Mouse (Mus musculus): ENCODE results near the gene Mast4. TPM values are rescaled to one million over a fixed set of nuclear protein-coding genes. Genes with fewer than 3 reads are reported as not detected.
A peak's percentile ranks its signal among the peaks of the same experiment; 100 is the strongest.

Mast4 gene
- total RNA-seq, 2 experiments from 2014 or later, result 66.7 to 68.9 TPM

DNA sequence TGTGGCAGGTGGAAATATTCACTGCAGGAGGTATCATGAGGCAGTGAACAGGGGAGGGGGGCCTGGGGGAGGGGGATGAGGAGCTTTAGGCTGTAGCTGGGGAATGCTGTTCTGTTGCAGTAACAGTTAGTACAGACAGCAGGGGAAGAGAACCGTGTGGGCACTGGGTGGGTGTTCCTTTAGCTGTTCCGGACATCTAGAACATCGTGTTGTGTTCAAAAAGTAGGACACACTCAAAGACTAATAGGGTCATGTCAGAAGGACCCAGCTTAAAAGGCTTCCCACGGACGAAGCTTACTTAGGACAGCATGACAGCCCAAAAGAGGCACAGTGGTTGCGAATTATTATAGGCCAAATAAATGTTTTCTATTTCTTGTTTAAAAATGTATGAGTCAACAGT lies 393.8 kb downstream of the Mast4 start:
- no peak for DNase-seq (ENCODE audit: low spot score in 2 of 2)
- Histone ChIP-seq H3K27ac (peak overlapping the region; percentile 77), H3K4me3 (no peak overlapping the region)
- no peak for TF ChIP-seq CTCF (conservative IDR thresholded peaks at IDR 0.05)

GRCm38 (mm10) chr13:102936233-102936632 lies 398.1 kb downstream of the Mast4 start:
- H3K27ac ChIP-seq, result no peak overlapping the region
- TF ChIP-seq CTCF (conservative IDR thresholded peaks at IDR 0.05), result no peak
- no peak for DNase-seq (ENCODE audit: low spot score in 2 of 2)
- no peak overlapping the region for H3K4me3 ChIP-seq

GRCm38 (mm10) chr13:102935788-102936187 lies 398.5 kb downstream of the Mast4 start:
- H3K27ac ChIP-seq, result no peak overlapping the region
- no peak for TF ChIP-seq CTCF (conservative IDR thresholded peaks at IDR 0.05)
- no peak overlapping the region for H3K4me3 ChIP-seq
- no peak for DNase-seq (ENCODE audit: low spot score in 2 of 2)

DNA sequence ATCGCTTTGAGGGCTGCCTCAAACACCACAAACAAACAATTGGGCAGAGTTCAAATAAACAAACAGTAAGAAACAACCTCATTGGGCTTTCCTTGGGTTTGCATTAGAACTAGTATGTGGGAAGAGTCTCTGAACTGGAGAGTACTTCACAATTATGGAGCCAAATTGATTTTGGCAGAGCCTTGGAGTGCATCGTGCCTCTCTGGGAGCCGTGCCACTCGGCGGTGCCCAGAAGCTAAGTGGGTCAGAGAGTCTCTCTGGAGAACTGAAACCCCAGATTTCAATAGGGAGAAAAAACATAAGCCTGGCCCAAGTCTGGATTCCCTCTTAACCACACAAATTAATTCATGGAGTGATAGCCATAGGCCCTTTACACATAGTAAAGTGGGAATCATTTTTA lies 400.6 kb downstream of the Mast4 start:
- no peak overlapping the region for H3K4me3 ChIP-seq
- DNase-seq (ENCODE audit: low spot score in 2 of 2), result peak; percentile 56 to 65

GRCm38 (mm10) chr13:102932434-102932833 lies 401.9 kb downstream of the Mast4 start:
- no peak overlapping the region for H3K4me3 ChIP-seq
- no peak for TF ChIP-seq CTCF (conservative IDR thresholded peaks at IDR 0.05)
- no peak for DNase-seq (ENCODE audit: low spot score in 2 of 2)

More for the DNA sequence above, 400.6 kb downstream of the Mast4 start:
- no peak for TF ChIP-seq CTCF (conservative IDR thresholded peaks at IDR 0.05)
- H3K27ac ChIP-seq, result peak overlapping the region; percentile 82

DNA sequence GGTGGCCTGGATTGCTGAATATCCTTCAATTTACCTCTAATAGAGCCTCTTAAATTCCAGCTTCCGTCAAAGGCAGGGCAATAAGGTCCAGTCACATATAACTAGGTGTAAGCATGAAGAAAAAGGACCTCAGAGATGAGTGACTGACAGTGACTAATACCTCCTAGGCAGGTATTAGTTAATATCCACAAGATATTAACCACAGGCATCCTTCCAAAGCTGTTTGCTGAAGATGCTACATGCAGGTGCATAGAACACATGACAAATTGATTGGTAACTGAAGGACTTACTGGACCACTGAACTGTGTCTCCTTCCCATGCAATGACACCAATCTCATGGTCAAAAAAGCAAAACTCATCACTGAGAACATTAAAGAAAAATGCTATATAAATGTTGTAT lies 402.3 kb downstream of the Mast4 start:
- Histone ChIP-seq H3K27ac (no peak overlapping the region), H3K4me3 (no peak overlapping the region)
- DNase-seq (ENCODE audit: low spot score in 2 of 2), result no peak
- no peak for TF ChIP-seq CTCF (conservative IDR thresholded peaks at IDR 0.05)

More at GRCm38 (mm10) chr13:102932434-102932833, 401.9 kb downstream of the Mast4 start:
- peak overlapping the region; percentile 82 for H3K27ac ChIP-seq

GRCm38 (mm10) chr13:102925844-102926598 lies 408.3 kb downstream of the Mast4 start:
- H3K4me3 ChIP-seq, result no peak overlapping the region
- DNase-seq (ENCODE audit: low spot score in 2 of 2), result no peak
- TF ChIP-seq CTCF (conservative IDR thresholded peaks at IDR 0.05), result peak; percentile 74
- H3K27ac ChIP-seq, result peak overlapping the region; percentile 20; the same call in 1 of the 2 replicates

GRCm38 (mm10) chr13:102919741-102920140 lies 414.6 kb downstream of the Mast4 start:
- H3K27ac ChIP-seq, result no peak overlapping the region
- no peak for TF ChIP-seq CTCF (conservative IDR thresholded peaks at IDR 0.05)
- DNase-seq (ENCODE audit: low spot score in 2 of 2), result no peak
- H3K4me3 ChIP-seq, result no peak overlapping the region

DNA sequence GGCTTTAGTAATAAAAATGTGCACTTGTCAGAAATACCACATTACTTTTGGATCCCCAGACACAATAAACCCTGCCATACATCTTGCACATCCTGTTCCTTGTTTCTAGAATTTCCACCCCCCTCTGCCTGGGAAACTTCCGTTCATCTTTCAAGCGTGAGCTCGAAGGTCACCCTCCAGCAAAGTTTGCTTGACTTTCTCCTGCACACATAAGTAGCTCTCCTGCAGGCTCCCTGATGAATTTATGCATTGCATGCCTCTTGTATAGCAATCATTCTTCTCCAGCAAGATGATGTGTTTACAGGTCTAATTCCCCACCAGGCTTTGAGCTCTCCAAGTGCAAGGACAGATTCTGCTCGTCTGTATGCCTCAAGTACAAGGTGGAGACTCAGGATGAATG lies 415.7 kb downstream of the Mast4 start:
- Histone ChIP-seq H3K4me3 (no peak overlapping the region), H3K27ac (no peak overlapping the region)
- no peak for TF ChIP-seq CTCF (conservative IDR thresholded peaks at IDR 0.05)
- no peak for DNase-seq (ENCODE audit: low spot score in 2 of 2)

- DNase-seq (ENCODE audit: low spot score in 2 of 2), result no peak
- Histone ChIP-seq H3K27ac (no peak overlapping the region), H3K4me3 (no peak overlapping the region)
- TF ChIP-seq CTCF (conservative IDR thresholded peaks at IDR 0.05), result no peak
Observed at GRCm38 (mm10) chr13:102915341-102915740, 419.0 kb downstream of the Mast4 start.

DNA sequence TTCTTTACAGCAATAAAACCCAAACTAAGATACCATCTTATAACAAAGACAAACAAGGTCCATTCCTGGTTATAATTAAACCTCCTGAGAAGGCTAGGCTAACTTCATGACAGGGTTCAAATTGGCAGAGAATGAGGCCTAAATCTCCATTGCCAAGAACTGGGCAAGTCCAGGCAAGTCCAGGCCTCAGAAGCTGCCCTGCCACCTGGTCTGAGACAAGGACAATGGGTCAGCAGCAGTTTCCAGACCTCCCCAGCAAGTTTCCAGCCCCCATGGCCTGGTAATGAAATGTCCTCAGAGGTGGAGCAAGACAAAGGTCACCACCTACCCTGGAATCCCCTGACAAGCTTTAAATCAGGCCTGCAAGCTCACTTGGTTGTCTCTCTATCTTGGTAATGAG lies 419.5 kb downstream of the Mast4 start:
- Histone ChIP-seq H3K4me3 (no peak overlapping the region), H3K27ac (no peak overlapping the region)
- no peak for DNase-seq (ENCODE audit: low spot score in 2 of 2)
- TF ChIP-seq CTCF (conservative IDR thresholded peaks at IDR 0.05), result no peak

- no peak for TF ChIP-seq CTCF (conservative IDR thresholded peaks at IDR 0.05)
- Histone ChIP-seq H3K27ac (peak overlapping the region; percentile 19; the same call in 1 of the 2 replicates), H3K4me3 (no peak overlapping the region)
- no peak for DNase-seq (ENCODE audit: low spot score in 2 of 2)
Observed at GRCm38 (mm10) chr13:102913919-102914318, 420.4 kb downstream of the Mast4 start.

DNA sequence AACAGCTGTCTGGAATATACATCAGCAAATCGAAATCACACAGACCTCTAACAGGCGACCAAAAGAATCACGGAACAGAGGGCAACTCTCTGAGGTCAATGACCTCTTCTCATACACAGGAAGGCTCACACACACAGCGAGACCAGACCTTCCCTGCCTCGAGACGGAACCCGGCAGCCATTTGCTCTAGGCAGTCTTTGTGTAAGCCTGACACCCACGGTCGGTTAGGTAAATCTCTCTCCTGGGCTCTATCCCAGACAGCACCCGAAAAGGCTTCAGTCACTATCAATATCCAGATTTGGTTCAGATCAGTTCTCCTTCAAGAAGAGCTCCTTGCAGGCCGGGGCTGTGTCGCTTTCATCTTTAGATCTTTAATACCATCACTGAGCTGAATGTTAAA lies 421.4 kb downstream of the Mast4 start:
- Histone ChIP-seq H3K27ac (peak overlapping the region; percentile 11), H3K4me3 (no peak overlapping the region)
- no peak for TF ChIP-seq CTCF (conservative IDR thresholded peaks at IDR 0.05)
- no peak for DNase-seq (ENCODE audit: low spot score in 2 of 2)

Measured in layer of hippocampus, adult 2 months (tissue).